Mouse (Mus musculus): ENCODE measurements at regions not wholly inside any gene's neighbourhood (a gene's known extent, or its start where the extent isn't known, plus 50 kb on each side); places are given as distances from the start of the nearest gene placed in this dataset.
A peak's percentile ranks its signal among the peaks of the same experiment; 100 is the strongest.

DNA sequence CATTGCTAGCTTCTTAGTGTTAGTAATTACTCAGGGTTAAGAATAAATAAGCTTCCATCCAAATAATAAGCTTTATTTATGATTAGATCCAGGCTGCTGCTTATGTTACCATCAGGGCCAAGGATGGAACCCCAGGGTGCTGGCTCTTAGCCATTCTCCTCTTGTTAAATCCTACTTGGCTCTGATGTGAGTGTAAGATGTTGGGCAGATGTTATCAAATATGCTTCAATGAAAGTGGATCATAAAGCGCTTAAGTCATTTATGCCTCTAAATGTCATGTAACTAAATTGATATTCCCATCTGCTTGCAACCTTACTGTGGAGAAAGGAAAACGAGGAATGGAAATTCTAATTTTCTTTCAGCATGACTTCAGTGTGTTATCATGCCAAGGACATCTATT lies 426.4 kb upstream of the Lrrc4c start:
- Histone ChIP-seq H3K9ac (replicated peaks) (no peak overlapping the region), H3K36me3 (no peaks in the 10 kb centered on the region), H3K4me3 (no peak overlapping the region), H3K9me3 (no peaks in the 10 kb centered on the region), H3K27me3 (no peaks in the 10 kb centered on the region), H3K27ac (replicated peaks) (no peak overlapping the region), H3K4me1 (no peaks in the 10 kb centered on the region), H3K4me2 (replicated peaks) (no peak overlapping the region)
- 53% methylated on average over 2 of the region's 2 CpGs for WGBS
- ATAC-seq (replicated peaks), result peak; percentile 46; the same call in 1 of the 2 replicates

DNA sequence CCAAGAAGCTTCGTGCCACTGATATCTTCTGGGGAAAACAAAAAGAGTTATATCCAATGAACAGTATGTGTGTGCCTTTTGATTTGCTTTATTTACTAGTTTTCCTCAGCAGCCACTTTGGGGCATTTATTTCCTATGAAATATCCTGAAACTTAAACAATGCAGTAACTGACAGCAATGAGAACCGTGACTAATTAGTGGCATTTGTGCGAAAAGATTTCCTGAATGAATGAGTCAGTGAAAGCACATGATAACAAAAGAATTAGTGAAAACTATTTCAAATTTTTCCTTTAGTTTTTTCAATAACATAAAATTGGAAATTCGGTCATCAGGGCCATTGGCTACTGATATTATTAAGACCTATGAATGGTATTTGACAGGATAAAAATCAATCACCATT lies 412.9 kb upstream of the Lrrc4c start:
- no peak for ATAC-seq (replicated peaks)
- 59% methylated on average over 4 of the region's 4 CpGs for WGBS

DNA sequence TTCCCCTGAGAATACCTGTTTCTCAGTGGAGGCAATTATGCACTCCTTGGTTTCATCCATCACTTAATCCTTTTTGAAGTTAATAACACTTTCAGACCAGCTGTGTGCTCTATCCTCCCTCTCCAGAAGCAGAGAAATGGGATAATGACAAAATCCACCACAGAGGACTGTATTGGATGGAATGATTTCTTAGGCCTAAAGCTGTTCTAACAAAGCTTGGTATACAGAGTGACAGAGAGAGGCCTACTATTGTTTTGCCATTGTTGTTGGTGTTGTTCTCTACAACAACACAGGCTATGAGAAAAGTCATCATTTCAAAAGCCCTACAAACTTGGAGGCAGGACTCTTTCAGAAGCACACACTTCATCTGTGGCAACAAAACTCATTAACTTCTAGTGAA lies 408.2 kb upstream of the Lrrc4c start:
- Histone ChIP-seq H3K27me3 (no peaks in the 10 kb centered on the region), H3K36me3 (no peaks in the 10 kb centered on the region), H3K4me2 (replicated peaks) (no peak overlapping the region), H3K4me1 (no peaks in the 10 kb centered on the region), H3K4me3 (no peak overlapping the region), H3K9ac (replicated peaks) (no peak overlapping the region), H3K27ac (replicated peaks) (no peak overlapping the region), H3K9me3 (no peaks in the 10 kb centered on the region)
- ATAC-seq (replicated peaks), result no peak

More for the DNA sequence above, 412.9 kb upstream of the Lrrc4c start:
- Histone ChIP-seq H3K27me3 (no peaks in the 10 kb centered on the region), H3K9me3 (no peaks in the 10 kb centered on the region), H3K4me1 (no peaks in the 10 kb centered on the region), H3K4me3 (no peak overlapping the region), H3K4me2 (replicated peaks) (no peak overlapping the region), H3K27ac (replicated peaks) (no peak overlapping the region), H3K36me3 (no peaks in the 10 kb centered on the region), H3K9ac (replicated peaks) (no peak overlapping the region)

DNA sequence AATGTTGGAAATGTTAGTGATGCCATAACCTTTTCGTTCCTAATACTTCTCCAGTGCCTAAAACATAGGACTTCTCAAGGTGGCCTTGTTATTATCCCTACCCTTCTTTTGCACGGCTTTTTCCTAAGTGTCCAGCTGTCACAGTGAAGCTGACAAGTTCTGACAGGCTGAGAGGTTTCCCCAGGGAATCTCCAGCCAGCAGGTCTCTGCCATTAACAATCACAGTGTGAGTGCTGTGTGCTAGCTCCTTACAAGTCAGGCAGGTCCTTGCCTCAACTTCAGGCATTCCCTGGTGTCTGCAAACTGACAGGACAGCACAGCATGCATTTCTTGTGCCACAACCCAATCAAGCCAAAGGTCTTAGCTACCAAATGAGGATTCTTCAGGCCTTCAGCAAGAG lies 407.8 kb upstream of the Lrrc4c start:
- no peak for ATAC-seq (replicated peaks)
- no peaks in the 10 kb centered on the region for H3K9me3 ChIP-seq
- H3K4me1 ChIP-seq, result no peaks in the 10 kb centered on the region
- H3K4me2 ChIP-seq (replicated peaks), result no peak overlapping the region
- H3K36me3 ChIP-seq, result no peaks in the 10 kb centered on the region
- WGBS, result 29% methylated on average over 2 of the region's 2 CpGs
- no peak overlapping the region for H3K27ac ChIP-seq (replicated peaks)
- H3K4me3 ChIP-seq, result no peak overlapping the region
- H3K27me3 ChIP-seq, result no peaks in the 10 kb centered on the region
- H3K9ac ChIP-seq (replicated peaks), result no peak overlapping the region

Data from forebrain, embryonic 15.5 days (tissue).